Mouse (Mus musculus) bone marrow macrophage, adult 2 months (primary cell): ENCODE results near the gene Lyrm2.

ENCODE experiments used
- CTCF ChIP-seq: IDR thresholded peaks from 2 replicates; pipeline ENCODE4 v1.5.1; 2012; ENCODE audit warnings: low read depth, mild to moderate bottlenecking, low read length, moderate library complexity
- POLR2A ChIP-seq: IDR thresholded peaks from 2 replicates; pipeline ENCODE4 v1.6.1; 2012; ENCODE audit warnings: mild to moderate bottlenecking, low read depth, low read length, borderline replicate concordance

DNA sequence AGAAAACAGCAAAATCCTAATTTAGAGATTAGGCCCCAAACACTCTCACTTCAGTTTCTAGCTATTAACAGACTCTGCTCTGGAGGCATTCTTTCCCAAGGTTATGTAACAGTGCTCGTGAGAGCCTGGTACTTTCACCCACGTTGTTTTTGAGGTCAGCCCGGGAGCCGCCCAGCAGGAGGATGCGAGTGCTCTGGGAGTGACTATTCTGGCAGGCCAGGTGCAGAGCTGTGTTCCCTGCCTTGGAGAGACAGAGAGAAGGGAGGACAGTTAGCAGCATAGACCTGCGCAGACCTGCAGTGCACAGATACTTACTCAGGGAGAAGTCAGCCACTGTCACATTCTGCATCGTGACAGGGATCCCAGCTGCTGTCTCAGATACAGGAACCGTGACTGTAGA lies 24.2 kb downstream of the Lyrm2 start:
- no peak for TF ChIP-seq CTCF
- TF ChIP-seq POLR2A: no peak
